Mouse (Mus musculus) kidney, postnatal 14 days (tissue): ENCODE data around the gene Abcb11.
"Not testable (repeated sequence)": the region's sequence is repeated elsewhere in the genome, so short reads cannot be mapped to it uniquely, and the experiment has no call there.

Source experiments
- DNase-seq: peaks from one replicate; pipeline ENCODE4 v3.0.0; 2022; ENCODE audit warnings: mixed read lengths

Abcb11 gene

DNA sequence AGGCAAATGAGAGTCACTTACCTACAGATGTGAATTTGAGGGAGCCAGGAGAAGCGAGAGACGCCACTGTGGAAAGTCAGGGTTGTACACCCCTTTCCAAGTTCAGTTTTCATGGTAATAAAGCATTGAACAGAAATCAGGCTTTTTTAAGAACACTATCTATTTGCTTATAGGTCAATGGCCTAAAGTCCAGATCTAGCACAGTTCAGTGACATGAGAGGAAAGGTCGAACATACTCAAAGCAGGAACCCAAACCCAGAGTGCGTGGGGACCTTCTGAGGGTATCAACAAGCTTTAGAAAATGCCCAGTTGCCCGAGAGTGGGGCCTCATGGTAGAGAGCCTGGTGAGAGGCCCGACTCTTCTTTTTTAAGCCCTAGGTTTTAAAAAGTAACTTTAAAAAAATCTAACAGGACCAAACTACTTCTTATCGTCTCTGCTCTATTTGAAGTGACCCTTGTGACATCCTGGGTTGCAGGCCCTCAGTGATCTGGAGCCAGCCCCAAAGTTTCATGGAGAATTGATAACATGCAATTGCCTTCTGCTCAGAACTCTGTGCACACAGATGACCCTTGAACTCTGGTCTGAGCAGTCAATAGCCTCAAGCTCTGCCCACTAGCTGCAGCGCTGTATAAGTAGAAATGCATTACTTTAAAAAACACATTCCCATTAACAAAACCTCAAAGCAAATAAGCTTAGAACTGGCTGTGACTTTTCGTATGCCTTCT is at the start of gene Abcb11:
TSS of gene Abcb11 (minus strand) at position 121 of the 726 bp plus-strand sequence.
- no peak for DNase-seq

DNA sequence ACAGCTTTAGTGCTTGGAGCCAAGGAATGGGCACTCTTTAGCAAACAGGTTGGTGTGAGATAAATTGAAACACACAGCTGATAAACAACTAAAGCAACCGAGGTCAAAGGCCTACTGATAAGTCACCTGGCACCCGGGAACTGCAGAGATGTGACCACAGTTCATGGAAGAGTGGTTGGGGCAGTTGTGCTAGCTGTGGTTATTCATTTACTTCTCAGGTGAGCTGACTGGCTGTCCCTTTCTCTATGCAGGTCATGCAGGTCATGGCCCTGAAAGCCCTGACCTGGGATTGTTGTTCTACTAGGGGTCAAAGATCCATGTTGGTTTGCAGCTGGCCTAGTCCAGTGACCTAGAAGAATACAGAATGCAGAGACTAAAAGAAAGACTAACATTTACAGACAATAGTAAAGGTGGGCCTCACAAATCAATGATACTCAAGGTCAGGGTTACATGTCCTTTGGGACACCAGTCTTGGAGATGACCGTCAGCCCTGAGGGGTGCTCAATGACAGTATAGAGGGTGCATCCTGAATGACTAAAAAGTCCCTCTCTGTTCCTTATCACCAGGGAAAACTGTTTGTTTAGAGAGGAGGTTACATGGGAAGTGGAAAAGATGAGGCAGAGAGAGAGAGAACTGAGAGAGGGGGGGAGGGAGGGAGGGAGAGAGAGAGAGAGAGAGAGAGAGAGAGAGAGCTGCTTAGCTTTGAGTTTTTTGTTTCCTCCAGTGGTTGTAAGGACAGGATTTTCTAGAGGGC is 43.9 kb upstream of the Abcb11 start:
- DNase-seq, result peak; percentile 16

DNA sequence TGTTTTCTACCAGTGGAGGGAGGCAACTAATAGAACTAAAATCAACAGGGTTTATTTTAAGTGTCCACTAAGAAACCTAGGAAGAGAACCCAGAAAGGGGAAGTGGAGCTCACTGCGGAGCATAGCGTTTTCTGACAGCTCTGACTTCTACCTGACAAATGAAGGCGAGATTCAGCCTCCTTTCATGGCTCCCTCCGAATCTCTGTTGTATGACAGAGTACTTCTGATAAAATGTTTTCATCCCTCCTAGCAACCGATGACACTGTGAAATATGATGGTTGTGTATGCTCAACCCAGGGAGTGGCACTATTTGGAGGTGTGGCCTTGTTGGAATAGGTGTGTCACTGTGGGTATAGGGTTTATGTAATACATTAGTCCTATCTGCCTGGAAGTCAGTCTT is 40.4 kb upstream of the Abcb11 start:
- DNase-seq, result no peak

DNA sequence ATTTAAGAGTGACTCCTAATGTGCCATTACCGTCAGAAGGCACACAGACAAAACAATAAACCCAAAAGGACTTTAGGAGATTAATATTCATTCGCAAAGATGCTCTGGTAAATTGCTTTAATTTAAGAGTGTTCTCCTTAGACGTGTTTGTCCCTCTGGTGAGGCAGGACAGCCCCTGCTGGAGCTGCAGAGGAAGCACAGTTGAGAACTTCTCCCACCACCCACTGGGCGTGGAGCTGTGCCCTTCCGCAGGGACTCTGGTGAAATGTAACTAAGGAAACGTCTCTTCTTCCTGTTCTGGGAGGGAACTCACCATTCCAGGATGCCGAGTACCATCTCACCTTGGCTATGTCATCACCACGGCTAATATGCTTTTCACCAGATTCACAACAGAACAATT is 39.3 kb upstream of the Abcb11 start:
- DNase-seq, result no peak

DNA sequence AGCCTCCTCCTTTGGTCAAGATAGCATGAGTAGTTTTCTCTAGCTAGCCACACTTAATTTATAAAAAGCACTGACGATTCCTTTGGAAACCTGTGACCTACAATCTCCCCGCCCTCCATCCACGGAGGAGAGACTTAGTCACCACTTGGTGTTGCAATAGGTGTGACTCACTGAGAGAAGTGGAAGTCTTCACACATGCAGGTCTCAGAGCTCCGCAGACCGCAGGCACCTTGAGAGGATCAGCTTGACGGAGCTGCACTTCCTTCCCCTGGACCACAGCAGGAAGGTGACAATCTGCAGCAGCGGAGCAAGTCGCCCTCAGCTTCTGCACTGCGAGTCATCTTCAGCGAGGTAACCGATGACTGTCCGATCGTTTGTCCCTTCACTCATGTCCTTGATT is 37.9 kb upstream of the Abcb11 start, which contains the start of gene Dhrs9:
TSS of gene Dhrs9 (plus strand) at position 165 of the 400 bp plus-strand sequence.
- no peak for DNase-seq

DNA sequence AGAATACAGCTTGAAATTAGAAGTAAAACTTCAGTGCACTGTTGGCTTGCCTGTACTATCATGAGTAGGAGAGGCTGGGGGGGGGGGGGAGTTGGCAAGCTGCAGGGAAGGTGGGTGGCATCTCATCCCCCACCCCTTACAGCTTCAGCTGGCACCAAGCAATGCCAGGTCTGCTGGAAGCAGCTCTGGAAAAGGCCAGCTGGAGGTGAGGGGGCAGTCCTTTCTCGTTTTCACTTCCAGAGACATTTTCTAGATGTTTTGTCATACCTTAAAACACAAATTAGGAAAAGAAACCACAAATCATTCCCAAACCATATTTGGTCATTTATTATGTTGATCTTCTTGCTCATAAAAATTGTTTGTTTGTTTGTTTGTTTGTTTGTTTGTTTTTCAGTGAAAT is 37.4 kb upstream of the Abcb11 start:
- no peak for DNase-seq

DNA sequence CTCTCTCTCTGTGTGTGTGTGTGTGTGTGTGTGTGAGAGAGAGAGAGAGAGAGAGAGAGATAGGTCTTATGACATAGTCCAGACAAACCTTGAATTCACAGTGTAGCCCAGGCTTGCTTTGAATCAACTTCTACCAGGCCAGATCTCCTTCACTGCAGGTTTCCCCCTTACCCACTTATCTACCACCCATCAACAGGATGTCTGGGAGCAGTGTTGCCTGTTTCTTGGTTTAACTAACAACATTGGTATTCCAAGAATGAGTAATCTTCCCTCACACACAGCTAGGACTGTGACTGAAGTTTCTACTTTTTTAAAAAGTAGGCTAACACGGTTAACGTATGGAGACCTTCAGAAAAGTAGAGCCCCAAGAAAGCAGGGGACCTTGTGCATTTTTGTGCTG is 34.4 kb upstream of the Abcb11 start:
- no peak for DNase-seq

DNA sequence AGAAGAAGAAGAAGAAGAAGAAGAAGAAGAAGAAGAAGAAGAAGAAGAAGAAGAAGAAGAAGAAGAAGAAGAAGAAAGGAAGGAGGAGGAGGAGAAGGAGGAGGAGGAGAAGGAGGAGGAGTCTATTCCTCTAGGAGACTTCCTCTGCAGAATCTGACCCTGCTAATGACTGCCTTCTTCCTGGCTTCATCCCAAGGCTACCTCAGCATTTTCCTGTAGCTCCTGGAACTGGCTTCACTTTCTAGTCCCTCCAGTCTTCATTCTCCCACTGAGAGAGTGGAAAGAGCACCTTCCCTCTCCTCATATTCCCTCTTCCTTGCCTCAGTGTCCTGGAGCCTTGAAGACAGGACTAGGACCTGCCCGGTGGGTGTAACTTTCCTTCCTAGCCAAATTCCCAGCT is 22.9 kb upstream of the Abcb11 start:
- peak; percentile 27 for DNase-seq

DNA sequence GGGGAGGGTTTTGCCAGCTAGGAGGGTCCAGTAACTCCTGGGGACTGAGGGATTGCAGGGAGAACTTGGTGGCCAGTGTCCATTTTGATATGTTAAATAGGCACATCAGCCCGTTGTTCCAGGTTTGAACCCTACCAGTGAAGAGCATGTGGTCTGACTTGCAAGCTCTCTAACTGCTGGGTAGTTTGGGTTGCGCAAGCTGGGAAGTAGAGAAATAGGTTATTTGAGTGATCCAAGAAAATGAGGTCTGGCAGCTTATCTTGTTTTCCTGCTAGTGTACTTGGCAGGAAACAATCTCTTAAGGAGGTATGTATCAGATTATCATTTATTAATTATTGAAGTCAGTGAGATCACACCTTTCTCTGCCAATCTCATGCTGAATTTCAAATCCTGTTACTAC is 22.4 kb upstream of the Abcb11 start:
- DNase-seq, result no peak

DNA sequence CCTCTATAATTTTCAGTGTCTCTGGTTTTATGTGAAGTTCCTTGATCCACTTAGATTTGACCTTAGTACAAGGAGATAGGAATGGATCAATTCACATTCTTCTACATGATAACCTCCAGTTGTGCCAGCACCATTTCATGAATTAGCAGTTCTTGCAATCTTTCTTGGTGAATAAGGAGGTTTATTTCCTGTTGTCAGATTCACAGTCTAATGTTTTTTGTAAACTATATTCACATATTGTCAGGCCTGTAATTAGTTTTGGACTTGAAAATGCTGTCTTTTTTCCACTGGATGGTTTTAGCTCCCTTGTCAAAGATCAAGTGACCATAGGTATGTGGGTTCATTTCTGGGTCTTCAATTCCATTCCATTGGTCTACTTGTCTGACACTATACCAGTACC is 13.0 kb upstream of the Abcb11 start:
- not testable (repeated sequence) for DNase-seq

DNA sequence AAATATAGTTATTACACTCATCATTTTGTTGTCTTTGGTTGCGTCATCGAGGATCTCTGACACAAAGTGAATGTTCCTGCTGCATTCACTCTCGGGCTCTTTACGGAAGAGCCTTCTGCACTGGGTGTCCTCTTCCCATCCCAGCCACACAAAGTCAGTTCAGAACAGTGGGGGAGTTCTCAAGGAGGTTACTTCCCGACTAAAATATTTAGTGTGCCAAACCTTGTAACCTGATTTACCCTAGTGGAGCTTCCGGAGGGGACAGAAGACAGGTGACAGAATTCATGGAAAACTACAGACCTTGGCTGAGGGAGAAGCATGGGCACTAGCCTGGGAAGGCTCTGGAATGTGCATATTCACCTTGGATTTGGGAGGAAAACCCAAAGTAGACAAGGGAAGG is 910 bp downstream of the Abcb11 start:
- no peak for DNase-seq

DNA sequence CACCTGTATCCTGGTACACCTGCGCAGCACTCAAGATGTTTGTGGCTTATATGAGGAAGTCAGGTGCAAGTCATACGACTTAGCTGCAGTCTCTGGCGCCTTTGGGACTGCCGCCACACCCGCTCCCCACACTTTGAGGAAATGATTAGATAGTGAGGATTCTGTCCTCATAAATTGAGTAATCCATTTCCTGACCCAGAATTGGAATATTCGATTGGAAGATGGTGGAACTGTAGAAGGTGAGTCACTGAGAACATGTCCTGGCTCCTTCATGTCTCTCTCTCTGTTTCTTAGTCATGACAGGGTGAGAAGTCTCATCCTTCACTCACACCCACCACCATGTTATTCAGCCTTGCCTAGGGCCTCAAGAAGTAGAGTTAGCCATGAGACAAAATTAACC is 10.9 kb downstream of the Abcb11 start:
- not testable (repeated sequence) for DNase-seq

DNA sequence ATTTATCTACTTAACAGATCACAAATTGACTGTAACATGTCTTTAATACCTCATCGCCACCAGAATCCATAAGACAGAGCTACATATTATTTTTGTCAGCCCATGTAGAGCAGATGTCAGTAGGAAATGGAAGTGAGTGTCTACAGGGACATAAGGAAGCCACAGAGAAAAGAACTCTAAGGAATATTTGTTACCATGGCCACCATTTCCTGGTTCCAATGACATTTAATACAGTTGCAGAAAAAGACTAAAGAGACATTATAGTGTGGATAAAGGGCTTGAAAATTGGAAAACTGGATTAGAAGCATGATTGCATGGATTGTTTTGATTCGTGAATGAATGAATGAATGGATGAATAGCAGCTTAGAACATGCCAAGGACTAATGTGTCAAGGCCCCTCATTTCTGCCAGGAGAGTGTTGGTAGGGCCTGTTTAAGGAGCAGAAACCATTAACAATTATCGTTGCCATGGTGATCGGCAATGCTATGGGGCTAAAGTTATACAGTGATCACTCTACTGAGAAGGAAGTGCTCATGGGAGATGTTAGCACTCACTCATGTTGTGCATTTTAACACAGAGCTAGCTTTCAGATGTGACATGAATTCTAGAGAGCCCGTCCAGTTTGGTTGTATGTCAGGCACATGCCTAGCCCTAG is 13.8 kb downstream of the Abcb11 start:
- DNase-seq, result no peak

DNA sequence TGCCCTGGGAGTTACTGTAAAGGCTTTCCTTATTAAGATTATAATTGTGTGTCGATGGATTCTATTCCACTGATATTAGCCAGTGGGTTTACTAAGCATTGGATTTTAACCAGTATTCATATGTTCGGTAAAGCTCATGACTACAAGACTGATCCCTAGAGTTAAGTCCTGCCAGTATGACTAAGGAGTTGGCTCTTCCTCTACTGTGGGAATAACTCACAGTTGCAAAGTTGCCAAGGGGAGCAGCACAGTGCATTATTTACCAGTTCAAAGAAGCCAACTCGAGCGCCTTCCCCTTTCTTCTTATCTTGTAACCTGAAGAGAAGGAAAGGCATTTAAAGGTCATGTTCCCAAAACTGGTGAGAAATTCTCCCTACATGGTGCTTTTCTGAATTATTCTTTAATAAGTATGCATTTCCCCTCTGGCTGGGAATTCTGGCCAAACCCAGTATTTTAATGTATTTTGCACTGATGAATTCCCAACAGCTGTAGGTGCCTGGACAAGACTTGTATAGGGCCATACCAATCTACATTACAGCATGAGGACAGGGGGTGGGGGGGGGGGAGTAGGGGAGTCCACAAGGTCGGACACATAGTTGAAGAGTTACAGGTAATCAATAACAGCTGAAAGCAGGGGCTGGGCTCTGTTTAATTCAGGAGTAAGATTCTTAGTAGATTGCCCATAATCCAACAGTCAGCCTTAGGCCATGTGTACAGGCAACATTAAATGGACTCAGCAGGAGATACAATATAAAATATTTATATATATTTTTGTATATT is 17.3 kb downstream of the Abcb11 start:
- DNase-seq, result no peak

DNA sequence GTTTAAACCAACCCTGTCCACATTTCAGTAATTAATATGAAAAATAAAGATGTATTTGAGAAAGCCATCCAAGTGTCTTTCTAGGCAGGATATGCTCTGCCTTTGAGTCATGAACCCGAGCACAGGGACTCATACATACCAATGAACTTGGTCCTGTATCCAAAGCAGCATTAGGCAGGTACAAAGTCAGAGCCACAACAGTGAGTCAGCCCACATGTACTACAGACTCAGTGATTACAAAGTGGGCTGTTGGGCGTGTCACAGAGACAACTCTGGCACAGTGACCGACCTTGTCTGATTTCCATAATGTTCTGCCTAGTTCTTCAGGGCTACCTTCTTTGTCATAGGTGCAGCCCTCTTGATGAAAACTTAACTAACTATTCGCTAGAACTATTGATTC is 19.4 kb downstream of the Abcb11 start:
- no peak for DNase-seq

DNA sequence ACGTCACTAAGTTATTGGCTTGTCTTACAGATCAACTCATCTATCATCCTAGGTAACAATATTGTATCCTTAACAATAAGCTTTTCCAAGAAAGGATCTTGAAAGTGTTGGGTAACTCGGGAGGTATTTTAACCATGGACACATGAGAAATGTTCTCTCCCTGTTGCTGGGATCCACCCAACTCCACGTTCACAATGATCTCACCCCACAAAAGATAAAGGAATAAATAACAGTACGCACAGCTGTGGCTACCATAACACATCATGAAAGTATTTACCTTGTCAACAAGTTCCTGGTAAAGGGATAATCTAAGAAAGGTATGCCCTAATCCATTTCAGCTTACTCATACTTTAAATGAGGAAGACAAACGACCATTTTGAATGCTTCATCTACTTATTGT is 21.0 kb downstream of the Abcb11 start:
- no peak for DNase-seq

DNA sequence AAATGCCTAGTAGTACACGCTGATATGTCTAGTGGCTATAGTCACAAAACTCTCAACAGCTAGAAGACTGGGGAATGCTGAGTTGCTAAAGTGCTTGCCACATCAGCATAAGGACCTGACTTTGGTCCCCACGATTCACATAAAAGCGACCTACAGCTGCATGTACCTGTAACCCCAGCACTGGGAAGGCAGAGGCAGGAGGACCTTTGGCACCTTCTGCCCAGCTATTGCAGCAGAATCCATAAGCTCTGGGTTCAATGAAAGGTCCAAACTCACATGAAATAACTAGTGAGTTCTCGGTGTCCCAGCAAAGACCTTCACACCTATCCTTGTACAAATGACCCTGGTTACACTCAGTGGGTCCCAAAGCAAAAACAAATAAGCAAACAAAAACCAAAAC is 31.1 kb downstream of the Abcb11 start:
- no peak for DNase-seq

DNA sequence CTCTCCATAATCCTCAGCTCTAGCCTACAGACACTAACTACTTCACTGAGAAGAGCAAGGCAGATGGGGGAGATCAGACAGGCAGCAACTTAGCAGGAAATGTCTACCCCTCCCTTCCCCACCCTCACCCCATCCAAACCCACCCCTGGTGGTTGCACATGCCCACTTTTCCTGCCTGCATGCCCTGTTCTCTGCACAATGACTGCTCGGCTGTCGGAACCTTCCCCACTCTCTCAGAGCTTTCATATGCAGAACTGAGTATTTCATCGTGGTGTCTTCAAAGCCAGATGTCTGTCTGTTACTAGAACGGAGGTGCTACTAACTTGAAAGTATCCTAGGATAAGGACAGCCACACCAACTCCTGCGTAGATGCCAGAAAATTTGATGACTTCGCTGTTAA is 34.3 kb downstream of the Abcb11 start:
- DNase-seq, result no peak

DNA sequence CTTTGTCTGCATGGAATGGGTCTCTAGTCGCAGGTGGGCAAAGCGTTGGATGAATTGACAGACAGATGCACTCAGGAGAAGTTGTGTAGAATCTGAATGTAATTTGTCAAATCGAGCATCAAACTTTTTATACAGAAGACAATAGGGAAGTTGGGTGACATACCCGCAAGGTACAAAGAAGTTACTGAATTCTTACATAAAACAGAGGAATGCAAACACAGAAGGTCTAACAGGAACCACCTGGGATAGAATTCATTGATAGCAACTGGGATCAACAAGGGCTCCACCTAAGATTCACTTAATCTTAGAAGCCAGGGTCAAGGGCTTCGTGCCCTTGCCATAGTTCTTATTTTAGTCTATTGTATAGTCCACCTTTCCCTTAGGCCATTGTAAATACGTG is 41.8 kb downstream of the Abcb11 start:
- DNase-seq, result not testable (repeated sequence)

DNA sequence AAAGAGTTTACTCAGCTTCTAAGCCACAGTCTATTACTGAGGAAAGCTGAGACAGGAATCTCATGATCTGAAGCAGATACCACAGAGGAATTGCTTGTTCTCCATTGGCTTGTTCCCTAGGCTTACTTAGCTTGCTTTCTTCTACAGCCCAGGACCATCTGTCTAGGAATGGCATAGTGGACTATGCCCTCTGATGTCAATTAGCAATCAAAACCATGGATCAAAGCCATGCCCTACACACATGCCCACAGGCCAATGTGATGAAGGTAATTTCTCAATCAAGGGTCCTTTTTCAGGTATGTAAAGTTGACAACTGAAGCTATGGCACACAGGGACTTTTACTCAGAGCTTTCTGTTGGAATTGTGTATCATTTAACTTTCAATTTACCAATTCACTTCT is 47.9 kb downstream of the Abcb11 start:
- DNase-seq, result no peak

DNA sequence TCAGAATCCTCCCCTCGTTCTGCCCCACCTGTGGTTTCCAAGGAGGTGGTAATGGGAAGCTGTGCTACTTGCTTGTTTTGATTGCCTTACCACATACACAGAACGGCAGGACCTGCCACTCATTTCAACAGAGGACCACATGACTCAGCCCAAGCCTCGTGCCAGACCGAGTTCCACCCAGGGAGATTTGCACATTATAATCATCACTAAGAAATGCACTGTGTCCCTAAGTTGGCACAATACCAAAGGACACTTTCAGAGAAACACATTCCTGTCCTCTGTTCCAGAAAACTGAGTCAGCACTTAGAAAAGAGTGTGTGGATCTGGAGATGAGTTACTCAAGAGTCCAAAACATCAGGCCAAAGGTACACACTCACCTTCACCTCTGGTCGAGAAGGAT is 53.4 kb downstream of the Abcb11 start:
- peak; percentile 29 for DNase-seq

DNA sequence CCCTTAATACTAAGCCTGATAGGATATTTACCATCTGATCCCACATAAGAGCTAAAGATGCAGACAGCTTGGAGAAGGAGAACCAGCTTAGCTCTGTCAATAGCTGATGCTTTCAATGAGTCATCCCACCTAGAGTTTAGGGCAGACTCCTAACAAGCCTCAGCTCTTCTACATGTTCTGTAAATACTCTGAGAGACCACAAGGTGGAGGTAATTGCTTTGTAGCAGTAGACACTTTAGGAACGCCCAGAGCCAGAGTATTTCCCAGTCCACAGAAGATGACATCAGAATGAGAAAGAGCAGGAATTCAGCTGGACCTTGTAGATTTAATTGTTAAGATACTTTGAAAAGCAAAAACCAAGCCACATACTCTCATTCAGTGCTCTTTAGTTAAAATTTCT is 66.5 kb downstream of the Abcb11 start:
- peak; percentile 25 for DNase-seq

DNA sequence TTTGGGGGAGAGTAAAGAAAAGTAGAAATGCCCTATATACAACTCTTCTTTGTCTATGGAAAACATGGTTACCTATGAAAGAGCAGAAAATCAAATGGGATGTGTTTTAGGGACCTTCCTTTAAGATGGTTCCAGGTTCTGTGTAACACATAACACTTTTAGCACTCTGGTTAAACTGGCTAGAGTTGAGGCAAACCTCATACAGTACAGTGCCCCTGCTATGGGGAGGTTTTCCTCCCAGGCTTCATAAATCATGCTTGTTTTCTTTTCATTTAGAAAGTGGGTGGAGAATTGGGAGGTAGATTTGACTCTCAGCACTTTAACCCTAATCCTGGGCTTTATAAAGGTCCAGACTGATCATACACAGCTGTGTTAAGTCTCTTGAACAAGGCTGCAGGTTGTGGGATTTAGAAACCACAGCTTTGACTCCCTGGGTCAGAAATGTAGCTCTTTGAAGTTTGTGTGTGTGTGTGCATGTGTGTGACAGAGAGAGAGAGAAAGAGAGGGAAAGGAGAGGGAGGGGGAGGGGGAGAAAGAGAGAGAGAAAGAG is 78.3 kb downstream of the Abcb11 start:
- no peak for DNase-seq
